Mouse (Mus musculus) limb, embryonic 13.5 days (tissue): ENCODE measurements around the gene Eef2k. TPM values are rescaled to one million over a fixed set of nuclear protein-coding genes. Genes with fewer than 3 reads are reported as not detected.
"Not testable (repeated sequence)": the region's sequence is repeated elsewhere in the genome, so short reads cannot be mapped to it uniquely, and the experiment has no call there.

Experiments
- ATAC-seq: fragments of 200-750 bp; cut with Nextera tagmentation; 2 replicates; pipeline ENCODE4 v1.8.0; 2017; ENCODE audit warnings: low read depth, moderate number of reproducible peaks, moderate TSS enrichment; ENCODE audit not compliant: low FRiP score
- H3K27ac ChIP-seq: fragments of 300-500 bp; sonication (generic); 2 replicates; pipeline ENCODE4 v1.5.1; 2015; ENCODE audit warnings: inconsistent platforms, mild to moderate bottlenecking, moderate library complexity
- H3K27me3 ChIP-seq: fragments of 300-500 bp; sonication (generic); 2 replicates; pipeline ENCODE4 v1.6.1; 2015; ENCODE audit warnings: mild to moderate bottlenecking, inconsistent platforms
- H3K36me3 ChIP-seq: fragments of 300-500 bp; sonication (generic); 2 replicates; pipeline ENCODE4 v1.6.1; 2015; ENCODE audit warnings: inconsistent platforms, mild to moderate bottlenecking, moderate library complexity
- H3K4me1 ChIP-seq: fragments of 300-500 bp; sonication (generic); 2 replicates; pipeline ENCODE4 v1.6.1; 2015; ENCODE audit warnings: inconsistent platforms
- H3K4me2 ChIP-seq: fragments of 300-500 bp; sonication (generic); replicated peaks from 2 replicates; pipeline ENCODE4 v1.6.1; 2015; ENCODE audit warnings: inconsistent platforms, mild to moderate bottlenecking, moderate library complexity
- H3K4me3 ChIP-seq: fragments of 300-500 bp; sonication (generic); 2 replicates; pipeline ENCODE4 v1.5.1; 2015; ENCODE audit warnings: moderate library complexity, mild to moderate bottlenecking, inconsistent platforms
- H3K9ac ChIP-seq: fragments of 300-500 bp; sonication (generic); 2 replicates; pipeline ENCODE4 v1.6.1; 2015; ENCODE audit warnings: mild to moderate bottlenecking, inconsistent platforms
- H3K9me3 ChIP-seq: fragments of 300-500 bp; sonication (generic); 2 replicates; pipeline ENCODE4 v1.6.1; 2016; ENCODE audit warnings: inconsistent platforms
- WGBS: fragments of 180-500 bp; shearing (Covaris S2); methylation state at CpG from one replicate; pipeline ENCODE4 v1.1.7; 2015; 5-methylcytosine and 5-hydroxymethylcytosine counted together
- polyA plus RNA-seq: library from polyadenylated mRNA; unstranded; fragments of >200 nt; fragmentation: Nextera tagmentation; extraction: Ambion mirVana; gene quantifications from 2 replicates; pipeline ENCODE4 v1.2.1, GENCODE M21; 2015

Gene Eef2k
- polyA plus RNA-seq, 1 experiment from 2014 or later = 36.3 TPM

DNA sequence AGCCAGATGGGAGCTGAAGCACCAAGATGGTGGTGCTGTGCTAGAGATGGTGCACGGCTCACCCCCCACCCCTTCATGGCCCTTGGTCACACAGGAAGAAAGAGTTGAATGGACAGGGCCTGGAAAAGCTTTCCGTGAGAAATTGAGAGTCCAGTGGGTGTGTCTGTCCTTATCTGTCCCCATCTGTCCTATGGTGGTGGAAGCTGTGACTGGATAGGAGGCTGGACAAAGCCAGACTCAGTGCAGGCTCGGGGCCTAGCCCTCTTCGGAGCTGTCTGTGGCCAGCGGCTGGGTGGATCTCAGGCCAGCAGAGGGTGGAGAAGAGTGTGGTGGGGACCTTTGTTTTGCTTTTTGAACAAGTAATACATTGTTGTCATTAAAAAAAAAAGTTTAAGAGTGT is 50.5 kb downstream of the Eef2k start:
- no peak overlapping the region for H3K4me3 ChIP-seq
- H3K9ac ChIP-seq = no peak overlapping the region
- 85% methylated on average over 5 of the region's 5 CpGs for WGBS
- H3K9me3 ChIP-seq = no peaks in the 10 kb centered on the region
- H3K27ac ChIP-seq = no peak overlapping the region
- H3K4me2 ChIP-seq = no peak overlapping the region
- ATAC-seq = no peak
- no peaks in the 10 kb centered on the region for H3K4me1 ChIP-seq
- H3K36me3 ChIP-seq = peaks cover 85% of the 10 kb centered on the region
- H3K27me3 ChIP-seq = no peaks in the 10 kb centered on the region

DNA sequence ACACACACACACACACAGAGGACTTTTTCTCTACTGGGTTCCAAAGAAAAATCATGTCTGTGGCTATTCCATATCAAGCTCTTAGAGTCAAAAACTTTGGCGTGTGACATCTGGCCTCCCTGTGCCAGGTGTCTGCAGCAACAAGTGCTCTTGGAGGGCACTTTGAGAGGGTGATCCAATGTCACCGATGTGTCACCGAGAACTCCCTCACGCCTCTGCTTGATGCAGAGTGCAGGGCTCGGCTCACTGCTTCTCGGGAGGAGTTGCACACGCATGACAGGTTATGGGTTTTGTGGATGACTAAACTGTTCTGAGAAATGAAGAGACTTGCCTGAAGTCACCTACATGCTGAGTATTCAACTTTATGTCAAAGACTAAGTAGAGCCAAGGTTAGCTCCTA is 54.4 kb downstream of the Eef2k start:
- no peaks in the 10 kb centered on the region for H3K9me3 ChIP-seq
- ATAC-seq = no peak
- no peak overlapping the region for H3K4me3 ChIP-seq
- H3K9ac ChIP-seq = no peak overlapping the region
- 0 out of 2 replicates have a peak, but pooled peaks cover 3% of the 10 kb centered on the region for H3K4me1 ChIP-seq
- H3K27ac ChIP-seq = no peak overlapping the region
- no peak overlapping the region for H3K4me2 ChIP-seq
- H3K36me3 ChIP-seq = peaks cover 74% of the 10 kb centered on the region
- H3K27me3 ChIP-seq = no peaks in the 10 kb centered on the region
- WGBS = 92% methylated on average over 7 of the region's 7 CpGs

DNA sequence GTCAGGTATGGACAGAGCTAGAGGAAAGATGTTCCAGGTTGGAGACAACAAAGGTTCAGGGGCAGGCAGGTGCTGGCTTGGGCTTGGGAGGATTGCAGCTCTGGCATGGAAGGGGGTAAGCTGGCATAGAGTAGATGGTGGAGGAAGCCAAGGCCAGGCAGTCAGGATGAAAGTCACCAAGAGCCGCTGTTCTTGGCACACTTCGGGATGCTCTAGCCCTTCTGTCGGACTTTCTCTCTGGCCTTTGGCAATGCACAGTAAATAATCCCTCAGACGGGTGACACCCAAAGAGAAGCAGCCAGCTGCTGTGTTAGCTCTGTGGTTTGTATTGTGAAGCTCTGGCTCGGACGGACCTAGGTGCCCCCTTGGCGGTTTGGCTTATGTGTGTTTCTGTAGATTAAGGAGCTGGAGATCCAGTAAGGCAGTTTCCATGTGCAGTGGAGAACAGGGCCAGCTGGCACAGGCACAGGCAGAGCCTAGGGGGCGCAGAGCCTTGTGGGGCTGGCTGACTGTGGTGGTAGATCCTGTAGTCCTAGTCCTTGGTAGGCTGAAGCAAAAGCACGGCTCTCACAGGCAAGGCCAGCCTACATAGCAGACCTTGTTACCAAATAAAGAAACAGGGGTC is 55.2 kb downstream of the Eef2k start:
- no peak overlapping the region for H3K27ac ChIP-seq
- peaks cover 70% of the 10 kb centered on the region for H3K36me3 ChIP-seq
- no peak for ATAC-seq
- H3K9ac ChIP-seq = no peak overlapping the region
- WGBS = 90% methylated on average over 9 of the region's 9 CpGs
- 0 out of 2 replicates have a peak, but pooled peaks cover 3% of the 10 kb centered on the region for H3K4me1 ChIP-seq
- H3K27me3 ChIP-seq = no peaks in the 10 kb centered on the region
- H3K9me3 ChIP-seq = no peaks in the 10 kb centered on the region
- no peak overlapping the region for H3K4me3 ChIP-seq
- H3K4me2 ChIP-seq = no peak overlapping the region

DNA sequence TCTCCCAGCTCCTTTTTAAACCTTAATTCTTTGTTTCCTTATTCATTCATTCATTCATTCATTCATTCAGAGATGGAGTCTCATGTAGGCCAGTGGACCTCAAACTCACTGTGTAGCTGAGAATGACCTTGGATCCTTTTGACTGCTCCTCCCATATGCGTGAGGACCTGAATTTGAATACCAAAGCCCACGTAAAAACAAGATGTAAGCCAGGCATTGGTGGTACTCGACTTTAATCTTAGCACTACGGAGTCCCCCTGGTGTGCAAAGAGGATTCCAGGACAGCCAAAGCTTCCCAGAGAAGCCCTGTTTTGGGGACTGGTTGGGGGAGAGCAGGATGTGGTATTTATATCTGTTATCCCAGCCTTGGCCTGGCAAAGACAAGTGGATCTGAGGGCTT is 57.6 kb downstream of the Eef2k start:
- Histone ChIP-seq H3K36me3 (peaks cover 62% of the 10 kb centered on the region), H3K27ac (no peak overlapping the region), H3K4me3 (no peak overlapping the region), H3K4me2 (no peak overlapping the region), H3K4me1 (0 out of 2 replicates have a peak, but pooled peaks cover 3% of the 10 kb centered on the region), H3K27me3 (no peaks in the 10 kb centered on the region), H3K9ac (no peak overlapping the region), H3K9me3 (no peaks in the 10 kb centered on the region)
- WGBS = 68% methylated on average over 4 of the region's 4 CpGs
- ATAC-seq = no peak

DNA sequence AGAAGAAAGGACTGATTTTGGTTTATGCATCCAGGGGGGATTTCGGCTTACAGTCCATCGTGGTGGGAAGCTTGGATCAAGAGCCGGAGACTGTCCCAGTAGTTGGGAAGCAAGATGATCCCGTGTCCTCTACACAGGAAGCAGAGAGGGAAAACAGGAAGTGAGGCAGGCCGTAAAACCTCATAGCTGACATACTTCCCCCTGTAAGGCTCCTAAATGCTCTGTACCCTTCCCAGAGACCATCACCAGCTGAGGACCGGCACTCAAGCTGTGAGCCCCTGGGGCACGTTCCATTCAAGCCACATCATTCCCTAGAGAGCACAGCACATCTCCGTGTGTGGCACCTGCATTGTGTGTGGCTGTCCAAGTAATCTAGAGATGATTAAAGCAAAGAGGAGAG is 59.1 kb downstream of the Eef2k start:
- 0 out of 2 replicates have a peak, but pooled peaks cover 3% of the 10 kb centered on the region for H3K4me1 ChIP-seq
- H3K9ac ChIP-seq = no peak overlapping the region
- H3K4me2 ChIP-seq = no peak overlapping the region
- ATAC-seq = no peak
- no peak overlapping the region for H3K27ac ChIP-seq
- H3K4me3 ChIP-seq = no peak overlapping the region
- no peaks in the 10 kb centered on the region for H3K9me3 ChIP-seq
- no peaks in the 10 kb centered on the region for H3K27me3 ChIP-seq
- H3K36me3 ChIP-seq = peaks cover 48% of the 10 kb centered on the region
- 45% methylated on average over 8 of the region's 8 CpGs for WGBS

DNA sequence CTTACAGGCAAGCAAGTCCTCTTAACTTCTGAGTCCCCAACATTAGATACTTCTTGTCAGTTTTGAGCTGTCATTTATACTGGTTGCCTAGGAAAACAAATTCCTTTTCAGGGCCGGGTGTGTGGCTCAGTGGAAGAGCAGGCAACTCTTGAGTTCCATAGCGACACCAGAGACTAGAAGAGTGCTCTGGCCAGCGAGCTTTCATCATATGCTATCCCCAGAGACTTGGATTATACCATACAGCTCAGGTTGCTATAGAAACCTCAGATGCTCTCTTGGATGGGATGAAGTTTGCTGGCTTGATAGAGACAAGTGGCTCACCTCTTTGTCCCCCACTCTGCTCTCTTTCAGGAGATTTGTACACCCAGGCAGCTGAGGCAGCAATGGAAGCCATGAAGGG is 60.3 kb downstream of the Eef2k start:
- WGBS = 69% methylated on average over 3 of the region's 3 CpGs

DNA sequence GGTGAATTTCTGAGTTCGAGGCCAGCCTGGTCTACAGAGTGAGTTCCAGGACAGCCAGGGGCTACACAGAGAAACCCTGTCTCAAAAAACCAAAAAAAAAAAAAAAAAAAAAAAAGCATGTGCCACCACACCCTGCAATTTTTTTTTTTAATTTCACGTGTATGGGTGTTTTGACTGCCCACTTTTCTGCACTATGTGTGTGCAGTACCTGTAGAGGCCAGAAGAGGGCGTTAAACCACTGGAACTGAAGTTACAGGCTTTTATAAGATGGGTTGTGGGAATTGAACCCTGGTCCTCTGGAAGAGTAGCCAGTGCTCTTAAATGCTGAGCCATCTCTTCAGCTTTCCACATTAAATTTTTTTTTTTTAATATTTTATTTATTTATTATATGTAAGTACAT is 67.5 kb downstream of the Eef2k start:
- not testable (repeated sequence) for H3K27me3 ChIP-seq, H3K9ac ChIP-seq, ATAC-seq, H3K36me3 ChIP-seq, H3K4me2 ChIP-seq, H3K27ac ChIP-seq, H3K4me3 ChIP-seq, H3K4me1 ChIP-seq, H3K9me3 ChIP-seq
- 75% methylated on average over 3 of the region's 3 CpGs for WGBS

More for the DNA sequence above, 60.3 kb downstream of the Eef2k start:
- H3K4me3 ChIP-seq = no peak overlapping the region
- H3K27me3 ChIP-seq = no peaks in the 10 kb centered on the region
- H3K27ac ChIP-seq = no peak overlapping the region
- H3K4me1 ChIP-seq = 0 out of 2 replicates have a peak, but pooled peaks cover 3% of the 10 kb centered on the region
- H3K9ac ChIP-seq = no peak overlapping the region
- H3K9me3 ChIP-seq = no peaks in the 10 kb centered on the region
- no peak overlapping the region for H3K4me2 ChIP-seq
- H3K36me3 ChIP-seq = peaks cover 40% of the 10 kb centered on the region
- ATAC-seq = no peak

DNA sequence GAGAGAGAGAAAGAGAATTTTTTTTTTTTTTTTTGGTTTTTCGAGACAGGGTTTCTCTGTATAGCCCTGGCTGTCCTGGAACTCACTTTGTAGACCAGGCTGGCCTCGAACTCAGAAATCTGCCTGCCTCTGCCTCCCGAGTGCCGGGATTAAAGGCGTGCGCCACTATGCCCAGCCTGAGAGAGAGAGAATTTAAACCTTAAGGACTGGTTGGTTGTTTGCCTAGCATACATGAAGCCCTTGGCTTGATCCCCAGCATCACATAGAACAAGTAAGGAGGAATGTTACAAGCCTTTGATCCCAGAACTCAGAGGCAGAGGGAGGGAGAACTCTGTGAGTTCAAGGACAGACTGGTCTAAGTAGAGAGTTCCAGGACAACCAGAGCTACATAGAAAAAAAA is 68.6 kb downstream of the Eef2k start:
- H3K27ac ChIP-seq, H3K4me2 ChIP-seq, ATAC-seq, H3K4me3 ChIP-seq, H3K27me3 ChIP-seq, H3K9ac ChIP-seq, H3K9me3 ChIP-seq, H3K4me1 ChIP-seq, H3K36me3 ChIP-seq: not testable (repeated sequence)
- WGBS = 83% methylated on average over 6 of the region's 6 CpGs

DNA sequence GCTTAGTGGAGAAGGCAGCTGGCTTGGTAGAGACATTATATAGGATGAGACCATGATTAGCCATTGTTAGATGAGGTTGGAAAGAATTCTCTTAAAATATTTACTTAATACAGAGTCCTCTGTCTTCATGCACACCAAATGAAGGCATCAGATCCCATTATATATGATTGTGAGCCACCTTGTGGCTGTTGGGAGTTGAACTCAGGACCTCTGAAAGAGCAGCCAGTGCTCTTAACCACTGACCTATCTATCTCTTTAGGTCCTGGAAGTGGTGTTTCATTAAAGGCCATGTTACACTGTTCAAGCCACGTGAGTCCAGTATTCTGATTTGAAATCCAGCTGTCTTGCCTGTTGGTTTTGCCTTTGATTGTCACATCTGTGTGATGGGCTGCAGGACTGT is 70.7 kb downstream of the Eef2k start:
- Histone ChIP-seq H3K27ac (no peak overlapping the region), H3K4me1 (peaks cover under 1% of the 10 kb centered on the region; the same call in 1 of the 2 replicates), H3K4me3 (no peak overlapping the region), H3K27me3 (no peaks in the 10 kb centered on the region), H3K36me3 (no peaks in the 10 kb centered on the region), H3K9me3 (no peaks in the 10 kb centered on the region), H3K4me2 (no peak overlapping the region), H3K9ac (no peak overlapping the region)
- no peak for ATAC-seq
- 31% methylated on average over 1 of the region's 1 CpGs for WGBS

DNA sequence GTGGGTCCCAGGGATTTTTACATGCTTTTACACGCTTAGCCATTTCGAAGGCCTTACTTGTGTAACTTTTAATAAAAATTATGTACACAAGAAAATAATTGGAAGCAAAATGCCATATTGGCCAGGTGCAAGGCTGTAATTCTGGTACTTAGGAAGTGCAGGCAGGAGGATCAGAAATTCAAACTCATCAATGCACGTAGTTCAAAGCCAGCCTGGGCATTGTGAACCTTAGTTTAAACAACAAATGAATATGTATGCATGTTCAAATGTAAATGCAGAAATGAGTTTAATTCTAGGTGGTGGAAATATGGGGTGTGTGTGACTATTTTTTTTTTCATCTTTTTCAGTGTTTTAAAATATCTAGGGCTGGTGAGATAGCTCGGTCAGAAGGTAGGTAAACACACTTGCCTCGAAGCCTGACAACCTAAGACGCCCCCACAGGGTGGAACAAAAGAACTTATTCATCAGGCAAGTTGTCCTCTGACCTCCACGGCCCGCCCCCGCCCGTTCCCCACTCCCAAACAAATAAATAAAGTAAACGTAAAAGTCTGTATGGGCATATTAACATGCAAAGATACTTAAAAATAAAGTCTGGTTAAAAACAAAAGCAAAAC is 73.7 kb downstream of the Eef2k start:
- no peaks in the 10 kb centered on the region for H3K9me3 ChIP-seq
- no peak overlapping the region for H3K27ac ChIP-seq
- H3K36me3 ChIP-seq = no peaks in the 10 kb centered on the region
- no peak overlapping the region for H3K4me3 ChIP-seq
- peaks cover 13% of the 10 kb centered on the region; the same call in 1 of the 2 replicates for H3K4me1 ChIP-seq
- ATAC-seq = no peak
- H3K9ac ChIP-seq = no peak overlapping the region
- H3K4me2 ChIP-seq = no peak overlapping the region
- 33% methylated on average over 11 of the region's 11 CpGs for WGBS
- no peaks in the 10 kb centered on the region for H3K27me3 ChIP-seq

DNA sequence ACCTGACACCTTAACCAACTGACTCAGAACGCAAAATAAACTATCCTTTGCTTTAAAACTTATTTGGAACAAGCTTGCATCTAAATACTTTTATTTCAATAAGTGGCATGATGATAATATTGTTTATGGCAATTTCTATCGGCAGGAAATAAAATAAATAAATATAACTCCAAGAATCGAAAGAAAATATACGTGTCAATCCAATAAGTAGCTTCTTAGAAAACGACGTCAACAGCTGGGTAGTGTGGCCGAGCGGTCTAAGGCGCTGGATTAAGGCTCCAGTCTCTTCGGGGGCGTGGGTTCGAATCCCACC is 74.6 kb downstream of the Eef2k start:
- Histone ChIP-seq H3K9ac (no peak overlapping the region), H3K27ac (no peak overlapping the region), H3K4me2 (peak overlapping the region; percentile 77), H3K9me3 (no peaks in the 10 kb centered on the region), H3K4me1 (peaks cover 16% of the 10 kb centered on the region; the same call in 1 of the 2 replicates), H3K4me3 (peak overlapping the region; percentile 99), H3K27me3 (no peaks in the 10 kb centered on the region), H3K36me3 (no peaks in the 10 kb centered on the region)
- no peak for ATAC-seq
- 10% methylated on average over 12 of the region's 12 CpGs for WGBS

DNA sequence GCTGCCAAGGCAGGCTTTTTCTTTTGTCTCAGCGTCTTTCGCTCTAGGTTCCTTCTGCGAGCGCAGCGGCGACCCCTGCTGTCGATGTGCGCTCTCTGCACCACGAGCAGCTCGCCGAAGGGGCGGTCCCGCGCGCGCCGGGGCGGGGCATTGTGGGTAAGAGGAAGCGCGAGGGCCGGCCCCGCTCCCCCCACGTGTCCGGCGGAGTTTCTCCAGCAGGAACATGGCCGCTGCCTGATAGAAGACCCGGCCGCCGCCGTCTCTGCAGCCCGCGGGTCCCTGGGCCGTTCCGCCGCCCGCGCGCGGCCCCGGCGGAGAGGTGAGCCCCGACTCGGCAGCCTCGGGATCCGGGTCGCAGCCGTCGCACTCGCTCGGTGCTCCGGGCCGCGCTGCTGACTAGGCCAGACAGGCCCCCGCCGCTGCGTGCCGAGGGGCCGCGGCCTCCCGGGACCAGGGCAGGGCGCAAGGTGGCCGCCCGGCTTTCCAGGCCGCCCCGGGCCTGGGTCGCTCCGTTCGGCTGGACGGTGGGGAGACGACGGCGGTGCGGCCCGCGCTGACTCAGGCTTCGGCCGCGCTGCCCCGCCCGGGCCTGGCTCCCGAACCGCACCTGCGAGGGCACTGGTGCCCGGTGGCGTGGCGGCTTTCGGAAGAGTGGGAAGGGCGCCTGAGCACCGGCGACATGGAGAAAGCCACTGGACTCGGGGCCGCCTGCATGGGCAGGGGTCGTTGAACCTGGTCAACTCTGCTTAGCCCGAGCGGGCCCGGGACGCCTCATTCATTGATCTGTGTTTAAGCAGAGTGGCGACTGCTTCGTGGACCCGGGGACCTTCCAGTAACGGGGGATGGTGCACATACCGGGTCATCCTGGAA is 75.2 kb downstream of the Eef2k start, which contains the start of gene Polr3e:
Polr3e (plus strand) TSS at position 153 of the 870 bp plus-strand sequence.
- Histone ChIP-seq H3K27ac (peak within 1 kb of the TSS; percentile 79), H3K36me3 (peaks cover 3% of the 10 kb centered on the region), H3K9ac (peak within 1 kb of the TSS; percentile 91), H3K4me2 (peak within 1 kb of the TSS; percentile 77), H3K27me3 (no peaks in the 10 kb centered on the region), H3K4me3 (peak within 1 kb of the TSS; percentile 99), H3K9me3 (no peaks in the 10 kb centered on the region), H3K4me1 (peaks cover 20% of the 10 kb centered on the region; the same call in 1 of the 2 replicates)
- peak; percentile 95 for ATAC-seq
- under 1% methylated on average over 88 of the region's 102 CpGs for WGBS
